Mouse (Mus musculus) heart, adult 2 months (tissue): ENCODE data around the gene Gpr161.

Source experiments
- CTCF ChIP-seq: fragments of 200-600 bp; IDR thresholded peaks from 2 replicates; pipeline ENCODE4 v1.8.1; 2022; ENCODE audit warnings: antibody characterized with exemption, mild to moderate bottlenecking, moderate library complexity
- EP300 ChIP-seq: fragments of 200-500 bp; IDR thresholded peaks from 2 replicates; pipeline ENCODE4 v1.6.1; 2011; ENCODE audit warnings: low read depth, low read length, control low read depth; ENCODE audit not compliant: insufficient read depth

DNA sequence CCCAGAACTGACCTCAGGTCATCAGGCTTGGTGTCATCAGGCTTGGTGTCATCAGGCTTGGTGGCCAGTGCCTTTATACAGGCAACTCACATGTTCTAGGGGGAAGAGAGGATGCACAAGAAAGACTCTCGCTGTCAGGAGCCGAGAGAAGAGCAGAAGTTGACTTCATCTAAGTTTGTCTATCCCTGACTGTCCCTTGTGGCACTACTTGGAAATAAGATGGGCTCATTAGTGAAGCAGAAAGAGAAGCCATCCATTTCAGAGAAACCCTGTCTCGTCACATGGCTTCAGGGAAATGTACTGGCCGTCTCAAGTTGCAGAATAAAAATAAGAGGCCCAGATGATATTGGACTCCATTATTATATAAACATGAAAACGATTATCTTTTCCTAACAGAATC is 49.0 kb upstream of the Gpr161 start:
- TF ChIP-seq CTCF (no peak), EP300 (no peak)
